ENCODE assay signal across 10 mouse cellular contexts in the genomic region with DNA sequence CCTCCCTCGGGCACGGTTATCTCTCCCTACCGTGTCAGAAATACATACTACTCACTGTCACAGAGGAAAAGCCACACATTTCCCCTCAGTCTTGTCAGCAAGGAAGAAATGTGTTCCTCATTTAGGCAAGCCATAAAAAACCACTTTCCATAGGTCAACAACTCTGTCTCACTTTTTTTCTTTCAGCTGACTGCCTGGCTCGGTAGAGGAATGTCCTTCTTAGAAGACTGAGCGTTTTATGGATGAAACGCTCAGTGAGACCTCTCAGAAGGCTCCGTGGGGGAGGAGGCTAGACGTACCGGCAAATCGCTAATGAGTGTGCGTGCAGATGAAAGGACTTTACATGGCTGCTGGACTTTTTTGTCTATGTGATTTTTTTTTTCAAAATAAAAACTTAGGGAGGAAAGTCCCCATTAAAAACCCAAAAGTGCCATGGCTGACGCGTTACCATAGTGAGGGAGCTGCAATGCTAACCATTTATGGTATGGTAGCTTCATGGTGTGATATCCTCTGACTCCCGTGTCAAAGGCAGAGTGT.
DNase-seq lines count a peak whose midpoint lies in the region; ATAC-seq and TF ChIP-seq lines count a peak whose summit lies in the region.
"Had no signal": no experiment of that assay in that cellular context is flagged by ENCODE, and none has a peak within 500 bp of the region (broad histone marks: within the 10 kb centered on the region; RNA-seq: fewer than 3 reads in every experiment).

No protein-coding gene starts in this region.

- peak; percentile 57 for DNase-seq in heart, adult 11 months
- no peak for DNase-seq in heart, postnatal 25 days (ENCODE audit: low spot score)
- no peak for DNase-seq in liver, embryonic 11.5 days (ENCODE audit: low spot score)
- DNase-seq in neural tube, embryonic 11.5 days (ENCODE audit: low spot score): peak; percentile 33
- no peak for DNase-seq in adipocyte (ENCODE audit: low spot score)
- DNase-seq in cerebellum, adult 9-11 months: no peak
- DNase-seq: gastrocnemius, postnatal 10 days; lung, adult 2 months had no signal

- H3K27ac ChIP-seq in liver, embryonic 11.5 days (ENCODE audit: low read depth, low read length): peak overlapping the region; percentile 25; the same call in 1 of the 2 replicates
- H3K27ac ChIP-seq in liver, embryonic 12.5 days: no peak overlapping the region
- H3K27ac ChIP-seq in embryonic fibroblast, embryonic 13.5 days (ENCODE audit: insufficient read depth, low read length): peak overlapping the region; percentile 94
- no peak overlapping the region for H3K27ac ChIP-seq in neural tube, embryonic 11.5 days (ENCODE audit: low read depth, low read length)

- no peaks in the 10 kb centered on the region for H3K27me3 ChIP-seq in liver, embryonic 11.5 days (replicated peaks; ENCODE audit: control insufficient read depth, insufficient read depth, low read length)
- H3K27me3 ChIP-seq in liver, embryonic 12.5 days (replicated peaks): no peaks in the 10 kb centered on the region
- no peaks in the 10 kb centered on the region for H3K27me3 ChIP-seq in neural tube, embryonic 11.5 days (ENCODE audit: control insufficient read depth, insufficient read depth, low read length)

- no peak overlapping the region for H3K9ac ChIP-seq in liver, embryonic 11.5 days (ENCODE audit: low read depth, low read length)
- H3K9ac ChIP-seq in liver, embryonic 12.5 days: no peak overlapping the region
- H3K9ac ChIP-seq in neural tube, embryonic 11.5 days (ENCODE audit: low read length): no peak overlapping the region

- no peak overlapping the region for H3K4me3 ChIP-seq in liver, embryonic 11.5 days (ENCODE audit: low read depth, low read length)
- no peak overlapping the region for H3K4me3 ChIP-seq in liver, embryonic 12.5 days
- H3K4me3 ChIP-seq in embryonic fibroblast, embryonic 13.5 days (ENCODE audit: insufficient read depth, low read length): no peak overlapping the region
- H3K4me3 ChIP-seq in neural tube, embryonic 11.5 days (ENCODE audit: low read depth, low read length): no peak overlapping the region

- no peaks in the 10 kb centered on the region for H3K9me3 ChIP-seq in liver, embryonic 11.5 days (ENCODE audit: control insufficient read depth, low read length)
- H3K9me3 ChIP-seq in liver, embryonic 12.5 days (replicated peaks): no peaks in the 10 kb centered on the region
- no peaks in the 10 kb centered on the region for H3K9me3 ChIP-seq in neural tube, embryonic 11.5 days (ENCODE audit: control insufficient read depth, low read length)

- no peak for TF ChIP-seq POLR2A in embryonic fibroblast, embryonic 13.5 days (IDR thresholded peaks at IDR 0.05; ENCODE audit: low read depth, low read length)

- TF ChIP-seq CTCF in embryonic fibroblast, embryonic 13.5 days (IDR thresholded peaks at IDR 0.05; ENCODE audit: borderline replicate concordance, insufficient read depth, low read length): no peak

- no peak overlapping the region for H3K4me2 ChIP-seq in liver, embryonic 11.5 days
- no peak overlapping the region for H3K4me2 ChIP-seq in liver, embryonic 12.5 days
- H3K4me2 ChIP-seq in neural tube, embryonic 11.5 days (ENCODE audit: low read depth): no peak overlapping the region

- no peak for ATAC-seq in liver, embryonic 11.5 days (replicated peaks; ENCODE audit: low FRiP score)
- no peak for ATAC-seq in liver, embryonic 12.5 days
- ATAC-seq in neural tube, embryonic 11.5 days (ENCODE audit: insufficient read depth, low FRiP score, low TSS enrichment): no peak

- H3K36me3 ChIP-seq in liver, embryonic 11.5 days (ENCODE audit: control insufficient read depth, insufficient read depth, low read length): no peaks in the 10 kb centered on the region
- H3K36me3 ChIP-seq in liver, embryonic 12.5 days: no peaks in the 10 kb centered on the region
- H3K36me3 ChIP-seq in neural tube, embryonic 11.5 days (ENCODE audit: control insufficient read depth, insufficient read depth, low read length): no peaks in the 10 kb centered on the region

- 51% methylated on average over 14 of the region's 14 CpGs for WGBS in liver, embryonic 11.5 days
- 46% methylated on average over 14 of the region's 14 CpGs for WGBS in liver, embryonic 12.5 days (ENCODE audit: insufficient replicate concordance)
- 24% methylated on average over 14 of the region's 14 CpGs for WGBS in neural tube, embryonic 11.5 days

- H3K4me1 ChIP-seq in liver, embryonic 11.5 days (replicated peaks; ENCODE audit: control insufficient read depth, insufficient read depth, low read length): no peaks in the 10 kb centered on the region; the same call in 1 of the 2 replicates
- H3K4me1 ChIP-seq in liver, embryonic 12.5 days: peaks cover 6% of the 10 kb centered on the region; the same call in 1 of the 2 replicates
- peaks cover 19% of the 10 kb centered on the region for H3K4me1 ChIP-seq in embryonic fibroblast, embryonic 13.5 days (ENCODE audit: control insufficient read depth, insufficient read depth, low read length)
- H3K4me1 ChIP-seq in neural tube, embryonic 11.5 days (ENCODE audit: control insufficient read depth, insufficient read depth, low read length): peaks cover 7% of the 10 kb centered on the region; the same call in 1 of the 2 replicates

- intact Hi-C loops in heart, postnatal 25 days (cut with DNase I): no loop called here

Comparison
In these comparisons a context has a peak if more than half of its experiments do, and no peak if none do; other contexts are left out.
1. DNase-seq: peak in heart, adult 11 months (single experiment) and neural tube, embryonic 11.5 days (single experiment); none in heart, postnatal 25 days (single experiment), liver, embryonic 11.5 days (single experiment), adipocyte (single experiment) and cerebellum, adult 9-11 months (single experiment).
2. H3K27ac ChIP-seq: peak in liver, embryonic 11.5 days (single experiment) and embryonic fibroblast, embryonic 13.5 days (single experiment); none in liver, embryonic 12.5 days (single experiment) and neural tube, embryonic 11.5 days (single experiment).